Mouse (Mus musculus) lung, embryonic 16.5 days (tissue): ENCODE results near the gene Mrgprx1. TPM values are rescaled to one million over a fixed set of nuclear protein-coding genes. Genes with fewer than 3 reads are reported as not detected.

Experiments
- ATAC-seq: fragments of 200-750 bp; cut with Nextera tagmentation; 2 replicates; pipeline ENCODE4 v1.8.0; 2017; ENCODE audit warnings: low read depth, mild to moderate bottlenecking, moderate library complexity
- H3K27ac ChIP-seq: fragments of 300-500 bp; sonication (generic); 2 replicates; pipeline ENCODE4 v1.5.1; 2014; ENCODE audit warnings: mild to moderate bottlenecking, control low read depth, low read length
- H3K27me3 ChIP-seq: fragments of 300-500 bp; sonication (generic); 2 replicates; pipeline ENCODE4 v1.6.1; 2014; ENCODE audit warnings: low read depth, low read length, mixed read lengths; ENCODE audit not compliant: control insufficient read depth, insufficient read depth
- H3K36me3 ChIP-seq: fragments of 300-500 bp; sonication (generic); 2 replicates; pipeline ENCODE4 v1.6.1; 2014; ENCODE audit warnings: low read length; ENCODE audit not compliant: control insufficient read depth, insufficient read depth
- H3K4me1 ChIP-seq: fragments of 300-500 bp; sonication (generic); replicated peaks from 2 replicates; pipeline ENCODE4 v1.6.1; 2014; ENCODE audit warnings: low read length, mixed read lengths; ENCODE audit not compliant: control insufficient read depth, insufficient read depth
- H3K4me2 ChIP-seq: fragments of 300-500 bp; sonication (generic); 2 replicates; pipeline ENCODE4 v1.6.1; 2014; ENCODE audit warnings: low read depth, low read length, control low read depth
- H3K4me3 ChIP-seq: fragments of 300-500 bp; sonication (generic); 2 replicates; pipeline ENCODE4 v1.5.1; 2014; ENCODE audit warnings: mild to moderate bottlenecking, low read length, control low read depth
- H3K9ac ChIP-seq: fragments of 300-500 bp; sonication (generic); 2 replicates; pipeline ENCODE4 v1.6.1; 2014; ENCODE audit warnings: low read length, control low read depth
- H3K9me3 ChIP-seq: fragments of 300-500 bp; sonication (generic); 2 replicates; pipeline ENCODE4 v1.6.1; 2016; ENCODE audit warnings: low read length; ENCODE audit not compliant: control insufficient read depth
- WGBS: fragments of 180-500 bp; shearing (Covaris S2); extraction: QIAGEN DNeasy Blood & Tissue Kit; methylation state at CpG from one replicate; pipeline ENCODE4 v1.1.7; 2014; 5-methylcytosine and 5-hydroxymethylcytosine counted together
- polyA plus RNA-seq: library from polyadenylated mRNA; unstranded; fragments of >200 nt; fragmentation: Nextera tagmentation; extraction: Ambion mirVana; gene quantifications from 2 replicates; pipeline ENCODE4 v1.2.1, GENCODE M21; 2015

The Mrgprx1 gene
- not detected in 2 replicates for polyA plus RNA-seq

- H3K27me3 ChIP-seq: no peaks in the 10 kb centered on the region
- no peaks in the 10 kb centered on the region for H3K36me3 ChIP-seq
- no peak within 1 kb of the TSS for H3K4me2 ChIP-seq
- no peaks in the 10 kb centered on the region; the same call in 1 of the 2 replicates for H3K9me3 ChIP-seq
- H3K27ac ChIP-seq: no peak within 1 kb of the TSS
- no peaks in the 10 kb centered on the region for H3K4me1 ChIP-seq
- no peak for ATAC-seq
- 68% methylated on average over 3 of the region's 3 CpGs for WGBS
- H3K9ac ChIP-seq: no peak within 1 kb of the TSS
- no peak within 1 kb of the TSS for H3K4me3 ChIP-seq
Observed at GRCm38 (mm10) chr7:48027497-48027896, at the start of gene Mrgprx1. TSS of gene Mrgprx1 (minus strand) at chr7:48027597.

GRCm38 (mm10) chr7:48075521-48075920, 48.1 kb upstream of the Mrgprx1 start:
- H3K4me1 ChIP-seq: no peaks in the 10 kb centered on the region

GRCm38 (mm10) chr7:48046475-48047185, 19.2 kb upstream of the Mrgprx1 start:
- no peaks in the 10 kb centered on the region for H3K4me1 ChIP-seq
- WGBS: 57% methylated on average over 4 of the region's 4 CpGs
- no peaks in the 10 kb centered on the region for H3K27me3 ChIP-seq
- no peak overlapping the region for H3K4me3 ChIP-seq
- no peak overlapping the region for H3K4me2 ChIP-seq
- ATAC-seq: no peak
- H3K9ac ChIP-seq: no peak overlapping the region
- H3K36me3 ChIP-seq: no peaks in the 10 kb centered on the region
- no peak overlapping the region for H3K27ac ChIP-seq
- H3K9me3 ChIP-seq: no peaks in the 10 kb centered on the region

More at GRCm38 (mm10) chr7:48075521-48075920, 48.1 kb upstream of the Mrgprx1 start:
- H3K36me3 ChIP-seq: no peaks in the 10 kb centered on the region
- no peak for ATAC-seq
- no peaks in the 10 kb centered on the region for H3K27me3 ChIP-seq
- H3K9ac ChIP-seq: no peak overlapping the region
- H3K4me2 ChIP-seq: no peak overlapping the region
- no peaks in the 10 kb centered on the region for H3K9me3 ChIP-seq
- H3K27ac ChIP-seq: no peak overlapping the region
- H3K4me3 ChIP-seq: no peak overlapping the region

GRCm38 (mm10) chr7:48044046-48044445, 16.6 kb upstream of the Mrgprx1 start:
- Histone ChIP-seq H3K4me1 (no peaks in the 10 kb centered on the region), H3K4me2 (no peak overlapping the region), H3K27ac (no peak overlapping the region), H3K9ac (no peak overlapping the region), H3K27me3 (no peaks in the 10 kb centered on the region), H3K4me3 (no peak overlapping the region), H3K9me3 (no peaks in the 10 kb centered on the region), H3K36me3 (no peaks in the 10 kb centered on the region)
- no peak for ATAC-seq
- 21% methylated on average over 1 of the region's 1 CpGs for WGBS

- Histone ChIP-seq H3K9ac (no peak overlapping the region), H3K9me3 (no peaks in the 10 kb centered on the region), H3K4me1 (no peaks in the 10 kb centered on the region), H3K4me3 (no peak overlapping the region), H3K27ac (no peak overlapping the region), H3K4me2 (no peak overlapping the region), H3K36me3 (no peaks in the 10 kb centered on the region), H3K27me3 (no peaks in the 10 kb centered on the region)
- ATAC-seq: no peak
- 47% methylated on average over 2 of the region's 2 CpGs for WGBS
Observed at GRCm38 (mm10) chr7:48017874-48018273, 9.5 kb downstream of the Mrgprx1 start.

GRCm38 (mm10) chr7:47995689-47996088, 31.7 kb downstream of the Mrgprx1 start:
- H3K4me1 ChIP-seq: no peaks in the 10 kb centered on the region
- H3K27me3 ChIP-seq: no peaks in the 10 kb centered on the region
- H3K4me3 ChIP-seq: no peak overlapping the region
- no peak for ATAC-seq
- H3K27ac ChIP-seq: no peak overlapping the region
- 59% methylated on average over 3 of the region's 3 CpGs for WGBS
- no peak overlapping the region for H3K9ac ChIP-seq
- H3K4me2 ChIP-seq: no peak overlapping the region
- no peaks in the 10 kb centered on the region for H3K9me3 ChIP-seq
- H3K36me3 ChIP-seq: no peaks in the 10 kb centered on the region

GRCm38 (mm10) chr7:47986752-47987151, 40.6 kb downstream of the Mrgprx1 start:
- no peak for ATAC-seq
- Histone ChIP-seq H3K4me2 (no peak overlapping the region), H3K4me3 (no peak overlapping the region), H3K9ac (no peak overlapping the region), H3K36me3 (no peaks in the 10 kb centered on the region), H3K4me1 (no peaks in the 10 kb centered on the region), H3K27ac (no peak overlapping the region), H3K9me3 (no peaks in the 10 kb centered on the region), H3K27me3 (no peaks in the 10 kb centered on the region)
- 50% methylated on average over 1 of the region's 1 CpGs for WGBS

GRCm38 (mm10) chr7:47981995-47982394, 45.4 kb downstream of the Mrgprx1 start, which contains the start of gene Mrgpra4:
TSS of gene Mrgpra4 (minus strand) at chr7:47982095.
- no peaks in the 10 kb centered on the region for H3K9me3 ChIP-seq
- no peaks in the 10 kb centered on the region for H3K36me3 ChIP-seq
- ATAC-seq: no peak
- H3K4me1 ChIP-seq: no peaks in the 10 kb centered on the region
- no peak within 1 kb of the TSS for H3K4me2 ChIP-seq
- no peak within 1 kb of the TSS for H3K27ac ChIP-seq
- no peaks in the 10 kb centered on the region for H3K27me3 ChIP-seq
- H3K4me3 ChIP-seq: no peak within 1 kb of the TSS
- H3K9ac ChIP-seq: no peak within 1 kb of the TSS
- 41% methylated on average over 1 of the region's 1 CpGs for WGBS
